Mouse (Mus musculus): ENCODE results near the gene Crhr1. TPM values are rescaled to one million over a fixed set of nuclear protein-coding genes. Genes with fewer than 3 reads are reported as not detected.

Crhr1 gene
- polyA plus RNA-seq (2011; ENCODE audit: insufficient read depth, insufficient read length, low replicate concordance, missing spikeins): not detected in 2 replicates

DNA sequence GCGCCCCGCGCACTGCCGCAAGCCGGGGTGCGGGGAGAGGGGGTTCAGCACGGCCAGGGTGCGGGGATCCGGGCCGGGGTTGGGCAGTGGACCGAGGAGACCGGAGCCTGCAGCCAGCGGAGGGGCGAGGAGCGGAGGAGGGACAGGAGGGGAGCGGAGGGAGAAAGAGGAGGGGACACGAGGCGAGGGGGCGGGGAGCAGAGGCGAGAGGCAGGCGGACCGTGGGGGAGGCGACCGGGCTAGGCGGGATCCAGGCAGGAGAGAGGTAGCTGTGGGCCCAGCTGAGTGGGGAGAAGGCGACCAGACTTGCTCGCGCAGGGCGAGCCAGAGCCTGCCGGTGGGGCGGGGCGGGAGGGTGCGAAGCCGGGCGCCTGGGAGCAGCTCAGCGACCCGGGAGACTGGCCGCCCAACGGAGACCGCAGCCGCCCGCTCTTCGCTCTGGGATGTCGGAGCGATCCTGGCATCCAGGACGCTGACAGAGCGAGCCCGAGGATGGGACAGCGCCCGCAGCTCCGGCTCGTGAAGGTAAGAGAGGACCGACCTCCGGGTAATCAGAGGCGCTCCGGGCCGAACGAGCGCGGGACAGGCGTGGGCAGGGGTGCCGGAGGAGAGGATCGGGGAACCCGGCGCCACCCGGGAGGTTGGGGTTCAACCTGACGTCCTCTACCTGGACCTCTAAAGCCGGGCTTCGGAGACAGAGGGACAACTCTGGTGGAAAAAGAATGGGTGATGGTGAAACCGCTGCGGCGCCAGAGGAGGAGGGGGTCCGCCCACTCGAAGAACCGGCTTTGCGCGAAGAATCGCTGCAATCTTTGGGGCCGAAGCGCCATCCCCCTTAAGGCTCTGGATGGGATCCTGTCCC, at the start of gene Crhr1:
Crhr1 (plus strand) TSS at position 276 of the 862 bp plus-strand sequence.
- TF ChIP-seq POLR2A (IDR thresholded peaks at IDR 0.05; ENCODE audit: borderline replicate concordance, control insufficient read depth, low read depth, low read length) (no peak), CTCF (IDR thresholded peaks at IDR 0.05; ENCODE audit: control insufficient read depth, insufficient read depth, low read length) (no peak)
- WGBS: 6% methylated on average over 80 of the region's 80 CpGs
- Histone ChIP-seq H3K4me3 (replicated peaks; ENCODE audit: control insufficient read depth, low read depth, low read length) (no peak within 1 kb of the TSS), H3K4me1 (ENCODE audit: control insufficient read depth, insufficient read depth, low read length) (no peaks in the 10 kb centered on the region), H3K27ac (ENCODE audit: control insufficient read depth, insufficient read depth, low read depth, low read length, poor library complexity) (no peak within 1 kb of the TSS; the same call in 1 of the 2 replicates)

DNA sequence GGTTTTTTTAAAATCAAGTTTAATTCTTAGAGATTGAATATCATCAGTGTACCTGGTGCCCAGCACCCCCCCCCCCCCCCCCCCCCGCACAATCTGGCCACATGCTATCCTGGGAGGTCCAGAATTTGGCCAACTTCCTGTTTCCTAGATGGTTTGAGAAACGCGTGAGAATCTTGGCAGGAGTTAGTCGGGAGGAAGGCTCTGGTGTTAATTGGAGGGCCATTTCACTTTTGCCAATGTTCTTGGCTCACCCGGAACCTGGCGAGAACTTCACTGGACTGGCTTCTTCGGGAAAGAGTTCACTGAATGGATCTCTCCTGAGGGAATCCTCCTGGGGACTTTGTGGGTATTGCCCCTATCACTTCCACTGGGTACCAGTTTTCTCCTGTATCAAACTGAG, 49.4 kb upstream of the Crhr1 start:
- no peak overlapping the region for H3K4me3 ChIP-seq (replicated peaks; ENCODE audit: control insufficient read depth, low read depth, low read length)
- no peak overlapping the region for H3K27ac ChIP-seq (ENCODE audit: control insufficient read depth, insufficient read depth, low read depth, low read length, poor library complexity)
- H3K4me1 ChIP-seq (ENCODE audit: control insufficient read depth, insufficient read depth, low read length): no peaks in the 10 kb centered on the region
- TF ChIP-seq POLR2A (IDR thresholded peaks at IDR 0.05; ENCODE audit: borderline replicate concordance, control insufficient read depth, low read depth, low read length) (no peak), CTCF (IDR thresholded peaks at IDR 0.05; ENCODE audit: control insufficient read depth, insufficient read depth, low read length) (no peak)
- WGBS: 79% methylated on average over 7 of the region's 7 CpGs

DNA sequence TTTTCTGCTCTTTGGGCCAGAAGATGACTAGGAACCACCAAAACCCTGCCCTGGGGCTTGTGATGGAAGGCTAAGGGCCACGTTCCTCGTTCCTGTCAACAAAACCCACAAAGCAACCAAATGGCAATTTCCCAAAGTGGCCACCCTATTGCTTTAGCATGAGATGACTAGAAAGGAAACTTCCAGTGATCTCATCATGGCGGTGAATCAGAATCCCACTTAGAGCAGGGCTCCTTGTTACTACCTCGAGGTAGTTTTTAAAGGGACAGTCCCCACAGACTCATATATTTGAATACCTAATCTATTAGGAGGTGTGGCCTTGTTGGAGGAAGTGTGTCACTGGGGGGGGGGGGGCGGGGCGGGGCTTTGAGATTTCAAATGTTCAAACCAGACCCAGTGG, 48.9 kb upstream of the Crhr1 start:
- no peaks in the 10 kb centered on the region for H3K4me1 ChIP-seq (ENCODE audit: control insufficient read depth, insufficient read depth, low read length)
- 71% methylated on average over 6 of the region's 6 CpGs for WGBS
- TF ChIP-seq POLR2A (IDR thresholded peaks at IDR 0.05; ENCODE audit: borderline replicate concordance, control insufficient read depth, low read depth, low read length) (no peak), CTCF (IDR thresholded peaks at IDR 0.05; ENCODE audit: control insufficient read depth, insufficient read depth, low read length) (no peak)

DNA sequence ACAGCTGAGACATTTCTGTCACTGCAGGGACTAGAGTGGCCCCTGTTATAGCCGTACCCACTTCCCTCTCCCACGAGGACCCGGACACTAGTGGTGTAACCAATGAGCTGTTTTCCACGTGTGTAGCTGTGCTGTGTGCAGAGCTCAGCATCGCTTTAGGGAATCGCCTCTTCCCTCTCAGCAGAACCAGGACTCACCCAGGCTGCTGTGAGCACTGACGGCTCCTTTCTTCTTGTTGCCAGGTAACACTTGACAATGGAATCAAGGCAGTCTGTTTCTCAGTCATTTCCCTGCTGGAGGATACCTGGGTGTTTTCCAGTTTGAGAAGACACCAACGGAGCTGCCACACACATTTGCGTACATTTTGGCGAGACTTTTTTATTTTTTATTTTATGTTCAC, 44.1 kb upstream of the Crhr1 start:
- no peak overlapping the region for H3K4me3 ChIP-seq (replicated peaks; ENCODE audit: control insufficient read depth, low read depth, low read length)
- TF ChIP-seq POLR2A (IDR thresholded peaks at IDR 0.05; ENCODE audit: borderline replicate concordance, control insufficient read depth, low read depth, low read length): no peak
- TF ChIP-seq CTCF (IDR thresholded peaks at IDR 0.05; ENCODE audit: control insufficient read depth, insufficient read depth, low read length): no peak
- H3K27ac ChIP-seq (ENCODE audit: control insufficient read depth, insufficient read depth, low read depth, low read length, poor library complexity): no peak overlapping the region
- WGBS: 63% methylated on average over 10 of the region's 10 CpGs
- H3K4me1 ChIP-seq (ENCODE audit: control insufficient read depth, insufficient read depth, low read length): no peaks in the 10 kb centered on the region

More for the DNA sequence above, 48.9 kb upstream of the Crhr1 start:
- no peak overlapping the region for H3K4me3 ChIP-seq (replicated peaks; ENCODE audit: control insufficient read depth, low read depth, low read length)
- H3K27ac ChIP-seq (ENCODE audit: control insufficient read depth, insufficient read depth, low read depth, low read length, poor library complexity): no peak overlapping the region

DNA sequence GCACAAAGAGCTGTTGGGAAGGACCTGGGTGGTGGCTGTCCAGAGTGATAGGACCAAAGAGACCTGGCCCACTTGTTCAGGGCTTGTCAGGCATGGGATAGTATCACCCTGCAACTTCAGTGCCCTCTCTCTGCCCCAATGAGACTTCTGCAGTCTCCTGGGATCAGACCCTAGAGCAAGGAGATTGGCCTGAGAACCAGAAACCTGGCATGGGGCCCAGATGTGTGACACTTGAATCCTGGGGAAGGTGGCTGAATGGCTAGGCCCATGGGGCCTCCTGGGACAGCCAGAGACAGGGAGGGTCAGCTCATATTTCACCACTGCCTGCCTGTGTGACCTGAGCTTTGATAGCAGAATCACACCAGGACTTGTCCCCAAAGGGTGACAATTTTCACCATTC, 41.9 kb upstream of the Crhr1 start:
- Histone ChIP-seq H3K27ac (ENCODE audit: control insufficient read depth, insufficient read depth, low read depth, low read length, poor library complexity) (no peak overlapping the region), H3K4me1 (ENCODE audit: control insufficient read depth, insufficient read depth, low read length) (no peaks in the 10 kb centered on the region), H3K4me3 (replicated peaks; ENCODE audit: control insufficient read depth, low read depth, low read length) (no peak overlapping the region)
- TF ChIP-seq CTCF (IDR thresholded peaks at IDR 0.05; ENCODE audit: control insufficient read depth, insufficient read depth, low read length) (no peak), POLR2A (IDR thresholded peaks at IDR 0.05; ENCODE audit: borderline replicate concordance, control insufficient read depth, low read depth, low read length) (no peak)

DNA sequence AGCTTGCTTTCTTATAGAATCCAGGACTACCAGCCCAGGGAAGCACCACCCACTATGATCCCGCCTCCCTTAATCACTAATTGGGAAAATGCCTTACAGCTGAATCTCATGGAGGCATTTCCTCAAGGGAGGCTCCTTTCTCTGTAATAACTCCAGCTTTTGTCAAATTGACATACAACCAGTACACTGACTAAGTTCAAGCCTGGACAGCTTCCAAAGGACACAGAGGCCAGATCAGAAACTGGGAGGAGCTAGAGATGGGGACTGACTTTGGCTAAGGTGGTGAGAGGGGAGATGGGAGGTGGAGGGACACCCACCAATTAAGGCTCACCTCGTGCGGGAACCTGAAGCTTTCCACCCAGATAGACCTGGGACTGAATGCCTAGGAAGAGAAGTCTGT, 37.5 kb upstream of the Crhr1 start:
- WGBS: 71% methylated on average over 3 of the region's 3 CpGs
- Histone ChIP-seq H3K27ac (ENCODE audit: control insufficient read depth, insufficient read depth, low read depth, low read length, poor library complexity) (no peak overlapping the region), H3K4me3 (replicated peaks; ENCODE audit: control insufficient read depth, low read depth, low read length) (no peak overlapping the region), H3K4me1 (ENCODE audit: control insufficient read depth, insufficient read depth, low read length) (no peaks in the 10 kb centered on the region)
- no peak for TF ChIP-seq CTCF (IDR thresholded peaks at IDR 0.05; ENCODE audit: control insufficient read depth, insufficient read depth, low read length)
- no peak for TF ChIP-seq POLR2A (IDR thresholded peaks at IDR 0.05; ENCODE audit: borderline replicate concordance, control insufficient read depth, low read depth, low read length)

DNA sequence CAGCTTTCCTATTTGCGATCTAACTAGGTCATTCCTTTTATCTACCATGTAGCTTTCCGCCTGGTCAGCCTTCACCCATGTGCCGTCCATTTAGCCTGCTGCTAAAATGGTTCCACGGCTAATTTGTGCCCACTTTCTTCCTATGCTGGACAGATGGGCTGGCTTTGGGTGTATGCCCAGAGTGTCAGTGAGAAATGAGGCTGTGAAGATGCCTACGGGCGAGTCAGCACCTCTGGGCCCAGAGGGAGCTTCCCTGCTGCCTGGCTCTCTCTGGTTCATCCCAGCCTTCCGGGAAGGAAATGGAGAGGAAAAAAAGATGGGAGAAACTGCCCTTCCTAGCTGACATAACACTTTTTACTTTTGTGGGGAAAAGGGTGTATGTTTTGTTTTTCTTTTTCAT, 36.1 kb upstream of the Crhr1 start:
- Histone ChIP-seq H3K4me1 (ENCODE audit: control insufficient read depth, insufficient read depth, low read length) (no peaks in the 10 kb centered on the region), H3K4me3 (replicated peaks; ENCODE audit: control insufficient read depth, low read depth, low read length) (no peak overlapping the region), H3K27ac (ENCODE audit: control insufficient read depth, insufficient read depth, low read depth, low read length, poor library complexity) (no peak overlapping the region)
- WGBS: 77% methylated on average over 7 of the region's 7 CpGs
- no peak for TF ChIP-seq CTCF (IDR thresholded peaks at IDR 0.05; ENCODE audit: control insufficient read depth, insufficient read depth, low read length)

DNA sequence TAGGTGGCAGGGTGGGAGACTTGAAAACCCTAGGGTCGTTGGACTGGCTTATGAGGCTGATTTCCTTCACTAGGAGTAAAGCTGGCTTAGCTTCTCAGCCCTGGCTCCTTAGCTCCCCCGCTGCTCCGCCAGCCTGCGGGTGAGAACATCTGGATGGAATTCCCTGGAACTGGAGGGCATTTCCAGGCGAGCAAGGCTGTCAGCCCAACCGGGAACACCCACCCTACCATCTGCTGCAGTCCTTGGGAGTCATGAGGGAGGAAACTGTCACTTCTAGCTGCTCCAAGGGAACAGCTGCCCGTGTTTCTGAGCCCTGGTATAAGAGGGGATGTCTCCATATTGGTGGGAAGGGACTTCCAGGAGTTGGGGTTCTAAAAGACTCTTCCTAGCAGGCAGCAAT, 33.1 kb upstream of the Crhr1 start:
- 28% methylated on average over 7 of the region's 7 CpGs for WGBS
- TF ChIP-seq CTCF (IDR thresholded peaks at IDR 0.05; ENCODE audit: control insufficient read depth, insufficient read depth, low read length): no peak
- TF ChIP-seq POLR2A (IDR thresholded peaks at IDR 0.05; ENCODE audit: borderline replicate concordance, control insufficient read depth, low read depth, low read length): no peak
- Histone ChIP-seq H3K4me3 (replicated peaks; ENCODE audit: control insufficient read depth, low read depth, low read length) (no peak overlapping the region), H3K4me1 (ENCODE audit: control insufficient read depth, insufficient read depth, low read length) (no peaks in the 10 kb centered on the region), H3K27ac (ENCODE audit: control insufficient read depth, insufficient read depth, low read depth, low read length, poor library complexity) (no peak overlapping the region)

Measured in bone marrow, adult 2 months (tissue).